Mouse (Mus musculus) erythroblast, adult 5-6 weeks (primary cell): ENCODE data around the gene Tnfrsf13c. TPM values are rescaled to one million over a fixed set of nuclear protein-coding genes. Genes with fewer than 3 reads are reported as not detected.
A peak's percentile ranks its signal among the peaks of the same experiment; 100 is the strongest.

Source experiments
- ATAC-seq: replicated peaks from 2 replicates; pipeline ENCODE4 v1.8.0; 2016; ENCODE audit warnings: moderate number of reproducible peaks, mild to moderate bottlenecking, moderate TSS enrichment, inconsistent platforms; ENCODE audit not compliant: poor library complexity, low FRiP score, severe bottlenecking
- total RNA-seq, 2 experiments: library from RNA; stranded (forward) in 1 of 2; stranded (reverse) in 1 of 2; fragments of 150-400 nt in 1 of 2; fragments of 200-764, 138-1000 nt in 1 of 2; gene quantifications; 2 replicates each; pipeline versions ENCODE4 v1.2.3 to v1.2.4; 2015 to 2017; ENCODE audit warnings: low replicate concordance in 2 of 2

Tnfrsf13c gene
- total RNA-seq, 2 experiments from 2014 or later: 6.3 TPM; not detected in 1

DNA sequence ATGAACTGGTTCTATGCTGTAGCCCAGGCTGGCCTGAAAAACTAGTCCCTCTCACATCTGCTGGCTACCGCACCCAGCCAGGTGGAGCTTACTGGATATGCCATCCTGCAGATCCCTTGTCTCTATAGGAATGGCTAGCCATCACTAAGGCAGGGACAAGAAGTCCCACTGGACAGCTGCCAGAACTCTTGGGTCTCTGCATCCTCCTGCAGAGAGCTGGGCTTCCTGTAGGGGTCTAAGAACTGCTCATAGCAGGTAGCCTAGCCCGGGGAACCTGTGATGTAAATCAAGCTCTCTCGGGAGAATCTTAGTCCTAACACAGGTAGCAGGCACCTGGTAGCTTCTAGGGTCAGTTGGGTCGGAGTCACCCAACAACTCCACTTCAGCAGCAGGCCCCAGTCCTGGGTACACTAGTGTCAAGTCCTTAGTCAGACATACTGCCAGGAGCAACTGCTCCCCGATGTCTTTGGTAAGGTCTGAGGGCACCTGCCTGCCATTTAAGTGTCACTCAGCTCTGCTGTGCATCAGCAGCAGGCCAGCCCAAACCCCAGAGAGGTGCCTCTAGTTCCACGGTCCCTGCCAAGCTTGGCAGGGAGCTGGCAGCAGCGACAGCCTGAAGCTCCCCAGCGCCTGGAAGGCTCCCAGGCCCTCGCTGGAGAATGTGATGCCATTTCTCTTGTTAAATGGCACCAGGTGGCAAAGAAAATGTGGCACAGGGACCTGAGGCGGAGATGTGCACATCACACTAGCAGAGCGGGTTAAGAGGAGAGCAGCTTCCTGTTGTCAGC, 7.6 kb upstream of the Tnfrsf13c start:
- no peak for ATAC-seq

GRCm38 (mm10) chr15:82231100-82231499, 6.9 kb upstream of the Tnfrsf13c start:
- no peak for ATAC-seq

- ATAC-seq: no peak; the same call in 1 of the 2 replicates
These were observed 6.0 kb upstream of the Tnfrsf13c start for GRCm38 (mm10) chr15:82230098-82230611.

DNA sequence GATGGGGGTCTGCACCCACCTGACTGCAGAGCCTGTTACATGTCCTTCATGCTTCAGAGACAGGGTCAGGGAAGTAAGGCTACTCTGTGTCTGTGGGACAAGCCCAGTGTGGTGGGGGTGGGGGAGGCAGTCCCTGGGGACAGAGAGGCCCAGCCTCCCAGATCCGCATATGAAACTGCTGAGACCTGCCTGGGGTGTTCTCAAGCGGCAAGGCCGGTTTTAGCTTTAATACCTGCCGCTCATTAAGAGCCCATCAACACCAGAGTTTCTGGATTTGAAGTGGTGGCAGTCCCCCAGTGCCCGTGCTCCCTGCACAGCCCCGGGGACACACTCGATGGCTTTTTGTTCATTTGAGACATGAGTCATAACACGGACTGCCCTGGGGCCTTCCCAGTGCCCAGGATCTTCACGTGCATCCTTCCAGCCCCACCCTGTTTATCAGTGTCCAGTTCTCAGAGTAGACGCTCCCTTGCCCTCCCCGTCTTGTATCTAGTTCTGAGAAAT, 5.4 kb upstream of the Tnfrsf13c start:
- peak; percentile 81 for ATAC-seq

- ATAC-seq: no peak
These were observed 1.6 kb upstream of the Tnfrsf13c start for GRCm38 (mm10) chr15:82225769-82226168.

GRCm38 (mm10) chr15:82224602-82225215, 540 bp upstream of the Tnfrsf13c start:
- peak; percentile 30; the same call in 1 of the 2 replicates for ATAC-seq

GRCm38 (mm10) chr15:82223251-82223650, 918 bp downstream of the Tnfrsf13c start:
- no peak for ATAC-seq

DNA sequence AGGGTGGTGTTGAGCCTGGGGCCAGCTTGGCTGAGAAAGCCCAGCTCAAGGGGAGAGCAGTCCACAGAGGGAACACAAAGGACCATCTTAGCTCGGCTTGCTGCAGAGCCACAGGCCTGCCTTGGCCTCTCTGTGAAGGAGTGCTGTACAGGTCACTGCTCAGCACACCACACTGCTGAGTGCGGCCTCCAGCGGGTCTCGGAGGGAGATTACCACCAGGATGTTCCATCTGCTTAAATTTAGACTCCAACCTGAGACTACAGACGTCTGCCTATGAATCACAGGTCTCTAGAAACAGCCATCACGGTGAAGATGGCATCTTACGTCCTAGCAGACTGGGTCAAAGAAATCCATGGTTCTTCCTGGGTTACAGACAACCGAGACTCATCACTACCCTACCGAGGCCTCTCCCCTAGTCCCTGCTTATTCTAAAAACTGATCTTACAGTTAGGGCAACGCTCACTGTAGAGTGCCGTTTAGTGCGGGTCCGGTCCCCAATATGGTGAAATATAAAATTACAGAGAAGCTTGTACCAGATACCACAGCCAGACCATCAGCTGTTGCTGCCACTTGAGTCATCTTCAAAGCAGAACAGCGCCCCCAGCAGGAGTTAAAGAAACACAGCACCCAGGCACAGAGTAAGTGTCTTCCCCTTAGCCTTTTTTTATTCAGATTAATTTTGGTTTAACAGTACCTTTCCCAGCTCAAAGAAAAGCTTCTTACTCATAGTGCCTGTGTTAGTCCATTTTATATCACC, 2.9 kb downstream of the Tnfrsf13c start:
- ATAC-seq: no peak

DNA sequence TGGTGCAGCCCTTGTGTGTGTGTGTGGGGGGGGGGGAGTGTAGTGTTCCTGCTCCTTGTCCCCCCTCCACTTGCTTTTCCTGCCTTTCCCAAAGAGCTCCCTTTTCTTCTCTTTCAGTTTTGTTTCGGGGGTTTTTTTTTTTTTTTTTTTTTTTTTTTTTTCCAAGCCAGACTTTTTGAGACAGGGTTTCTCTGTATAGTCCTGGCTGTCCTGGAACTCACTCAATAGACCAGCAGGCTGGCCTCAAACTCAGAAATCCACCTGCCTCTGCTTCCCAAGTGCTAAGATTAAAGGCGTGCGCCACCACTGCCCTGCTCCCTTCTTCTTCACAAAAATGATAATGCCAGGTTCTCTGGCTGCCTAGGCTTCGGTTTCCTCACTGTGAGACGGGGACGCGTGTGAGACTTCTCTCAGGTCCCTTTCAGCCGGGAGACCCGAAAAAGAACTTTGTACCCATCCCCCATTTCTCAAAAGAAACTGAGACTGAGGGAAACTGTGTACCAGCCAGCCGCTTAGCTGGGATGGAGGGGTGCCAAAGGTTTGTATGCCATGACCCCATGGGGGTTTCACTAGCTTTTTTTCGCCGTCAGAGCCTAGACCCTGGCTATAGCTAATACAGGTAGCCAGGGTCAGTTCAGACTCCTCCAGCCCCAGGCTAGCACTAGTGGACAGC, 4.0 kb downstream of the Tnfrsf13c start:
- no peak for ATAC-seq

- no peak for ATAC-seq
These were observed 5.1 kb downstream of the Tnfrsf13c start for GRCm38 (mm10) chr15:82218778-82219666.

DNA sequence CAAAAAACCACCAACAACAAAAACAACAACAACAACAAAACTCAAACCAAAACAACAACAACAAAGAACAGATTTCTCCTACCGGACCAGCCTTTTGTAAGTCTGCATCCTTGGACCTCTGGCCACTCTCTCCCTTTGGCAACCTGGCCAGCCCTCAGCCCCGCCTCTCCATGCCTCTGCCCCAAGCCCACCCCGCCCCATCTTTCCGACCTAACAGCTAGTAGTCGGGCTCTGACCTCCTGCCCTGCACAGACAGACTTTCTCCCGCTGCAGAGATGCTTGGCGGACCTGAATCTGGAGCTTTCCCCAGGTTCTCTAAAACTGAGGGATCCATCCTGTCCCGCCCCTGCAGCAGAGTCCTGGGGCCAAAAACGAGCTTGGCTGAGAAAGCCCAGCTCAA, 6.2 kb downstream of the Tnfrsf13c start:
- ATAC-seq: no peak

GRCm38 (mm10) chr15:82217039-82217438, 7.1 kb downstream of the Tnfrsf13c start:
- no peak for ATAC-seq

GRCm38 (mm10) chr15:82216142-82216827, 7.9 kb downstream of the Tnfrsf13c start:
- no peak for ATAC-seq

DNA sequence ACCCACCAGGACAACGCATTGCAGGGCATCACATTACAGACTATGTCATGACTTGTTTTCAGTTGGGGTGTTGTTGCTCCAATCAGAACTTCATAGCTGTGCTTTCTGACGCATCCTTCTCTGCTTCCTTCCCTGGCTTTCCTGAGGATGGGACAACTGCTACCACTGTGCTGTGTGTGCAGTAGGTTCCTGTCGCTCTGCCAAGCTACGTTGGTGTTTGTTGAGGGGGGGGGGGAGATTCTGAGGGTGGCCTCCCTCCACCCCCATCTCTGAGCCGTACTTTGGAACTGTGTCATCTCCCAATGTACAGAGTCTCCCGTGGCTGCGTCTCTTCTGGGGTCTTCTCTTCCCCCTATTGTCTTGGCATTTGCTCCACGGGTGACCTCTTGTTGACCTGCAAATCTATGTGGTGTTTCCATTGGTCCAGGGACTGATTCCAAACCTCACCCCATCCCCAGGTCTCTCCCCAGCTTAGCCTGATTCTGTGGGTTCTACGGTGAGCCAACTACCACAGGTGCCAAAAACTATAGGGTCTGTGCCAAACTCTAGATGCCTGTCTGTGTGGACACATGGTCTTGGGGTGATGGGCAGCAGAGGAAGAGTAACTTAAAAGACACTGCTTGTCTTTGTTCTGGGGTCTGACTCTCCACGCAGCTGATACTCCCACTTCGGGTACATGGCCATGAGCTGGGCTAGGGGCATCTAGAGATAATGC, 8.7 kb downstream of the Tnfrsf13c start:
- ATAC-seq: no peak

- ATAC-seq: no peak
These were observed 10.9 kb downstream of the Tnfrsf13c start for GRCm38 (mm10) chr15:82213222-82213621.

DNA sequence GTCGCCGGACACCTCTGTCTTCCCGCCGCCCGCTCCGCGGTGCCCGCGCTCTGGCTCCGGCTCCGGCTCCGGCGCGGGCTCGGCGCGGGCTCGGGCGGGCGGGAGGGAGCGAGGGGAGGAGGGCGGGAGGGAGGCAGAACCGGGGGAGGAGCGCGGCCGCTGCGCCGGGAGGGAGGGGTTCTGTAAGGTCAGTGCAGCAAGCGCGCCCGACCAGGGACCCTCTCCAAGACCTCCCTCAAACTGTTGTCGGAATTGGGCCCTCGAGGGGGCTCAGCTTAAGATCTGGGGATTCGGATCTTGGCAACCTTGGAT, 11.5 kb downstream of the Tnfrsf13c start, which contains the start of gene Shisa8:
Shisa8 (minus strand) TSS at position 64 of the 312 bp plus-strand sequence.
- ATAC-seq: no peak

DNA sequence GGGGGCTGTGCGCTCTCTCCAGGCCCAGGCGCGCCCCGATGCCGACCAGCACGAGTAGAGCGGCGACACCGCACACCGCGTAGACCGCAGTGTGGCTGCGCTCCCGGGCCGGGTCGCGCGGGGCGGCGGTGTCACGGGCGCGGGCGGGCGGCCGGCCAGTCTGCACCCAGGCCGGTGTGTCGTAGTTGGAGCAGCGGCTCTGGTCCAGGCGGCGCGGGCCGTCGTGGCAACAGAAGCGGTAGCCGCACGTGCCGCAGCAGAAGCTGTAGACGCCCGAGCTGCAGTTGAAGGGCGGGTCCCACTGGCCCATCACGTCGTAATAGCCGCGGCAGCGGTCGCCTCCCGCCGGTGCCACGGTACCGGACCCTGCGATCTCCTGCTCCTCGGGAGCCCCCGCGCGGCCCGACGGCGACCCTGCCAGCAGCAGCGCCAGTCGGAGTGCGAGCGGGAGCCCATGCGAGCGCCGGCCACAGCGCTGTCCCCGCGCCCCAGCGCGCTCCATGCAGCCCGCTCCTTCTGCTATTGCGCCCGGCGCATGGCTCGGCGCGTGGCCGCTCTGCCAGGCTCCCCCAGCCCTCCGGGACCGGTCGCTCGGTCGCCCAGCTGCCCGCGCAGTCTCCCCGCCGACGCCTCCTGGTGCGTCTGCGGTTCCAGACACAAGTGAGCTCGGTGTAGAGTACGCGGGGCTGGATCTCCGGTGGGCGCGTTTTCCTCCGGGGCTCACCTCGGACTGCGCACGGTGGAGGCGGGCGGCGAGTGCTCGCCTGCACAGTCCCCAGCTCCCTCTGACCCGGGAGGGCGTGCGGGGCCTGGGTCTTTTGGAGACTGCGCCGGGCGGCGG, 12.0 kb downstream of the Tnfrsf13c start:
- no peak for ATAC-seq
